Mouse (Mus musculus) left cerebral cortex, postnatal 4 days (tissue): ENCODE results near the gene Serpinb1c. TPM values are rescaled to one million over a fixed set of nuclear protein-coding genes. Genes with fewer than 3 reads are reported as not detected.
"Not testable (repeated sequence)": the region's sequence is repeated elsewhere in the genome, so short reads cannot be mapped to it uniquely, and the experiment has no call there.

Experiments used
- DNase-seq: peaks from one replicate; pipeline ENCODE4 v3.0.0-alpha.2; 2022
- intact Hi-C: fragments of 180-260 bp; cut with DNase I; formaldehyde crosslinking; loops from one replicate; pipeline ENCODE4 v1.15.1; 2025
- total RNA-seq, 2 experiments: library from RNA; stranded (reverse); gene quantifications; 2 replicates each; pipeline ENCODE4 v1.2.3; 2021

Gene Serpinb1c
- total RNA-seq, result not detected

- intact Hi-C loops, result no loop called here
- no peak for DNase-seq
These were observed at the start of gene Serpinb1c for GRCm38 (mm10) chr13:32898111-32898510. Gene Serpinb1c (minus strand): TSS chr13:32898211.

GRCm38 (mm10) chr13:32939191-32939590 lies 41.2 kb upstream of the Serpinb1c start:
- DNase-seq, intact Hi-C loops: not testable (repeated sequence)

GRCm38 (mm10) chr13:32938275-32938674 lies 40.3 kb upstream of the Serpinb1c start:
- intact Hi-C loops, DNase-seq: not testable (repeated sequence)

GRCm38 (mm10) chr13:32934706-32935381 lies 36.8 kb upstream of the Serpinb1c start:
- intact Hi-C loops, result no loop called here
- DNase-seq, result no peak

GRCm38 (mm10) chr13:32929107-32929750 lies 31.2 kb upstream of the Serpinb1c start:
- intact Hi-C loops, result no loop called here
- no peak for DNase-seq

- intact Hi-C loops, result no loop called here
- DNase-seq, result no peak
These were observed 29.2 kb upstream of the Serpinb1c start for GRCm38 (mm10) chr13:32927241-32927640.

GRCm38 (mm10) chr13:32926661-32927060 lies 28.6 kb upstream of the Serpinb1c start:
- DNase-seq, result no peak
- intact Hi-C loops, result no loop called here

GRCm38 (mm10) chr13:32924578-32925360 lies 26.8 kb upstream of the Serpinb1c start:
- no peak for DNase-seq
- intact Hi-C loops, result no loop called here

- no peak for DNase-seq
- intact Hi-C loops, result no loop called here
These were observed 24.6 kb upstream of the Serpinb1c start for GRCm38 (mm10) chr13:32922622-32923021.

- DNase-seq, result no peak
- intact Hi-C loops, result no loop called here
These were observed 14.9 kb upstream of the Serpinb1c start for GRCm38 (mm10) chr13:32912770-32913380.

- no peak for DNase-seq
- intact Hi-C loops, result loop anchor here (5.0 kb wide), 1 partner anchor 914 kb away; no protein-coding TSS in a partner anchor
These were observed 10.2 kb upstream of the Serpinb1c start for GRCm38 (mm10) chr13:32908182-32908581.

- intact Hi-C loops, result loop anchor here (5.0 kb wide), 3 partner anchors 179 to 1099 kb away; partner anchors contain the start of genes Ripk1 and Serpinb6a
- peak; percentile 94 for DNase-seq
These were observed 5.3 kb upstream of the Serpinb1c start for GRCm38 (mm10) chr13:32903211-32903873.

- DNase-seq, result peak; percentile 75
- intact Hi-C loops, result loop anchor here (5.0 kb wide), 3 partner anchors 180 to 1100 kb away; partner anchors contain the start of genes Ripk1 and Serpinb6a
These were observed 4.5 kb upstream of the Serpinb1c start for GRCm38 (mm10) chr13:32902481-32903015.

GRCm38 (mm10) chr13:32900639-32901038 lies 2.6 kb upstream of the Serpinb1c start:
- DNase-seq, result peak; percentile 52
- intact Hi-C loops, result loop anchor here (5.0 kb wide), 3 partner anchors 182 to 1102 kb away; partner anchors contain the start of genes Ripk1 and Serpinb6a

GRCm38 (mm10) chr13:32899114-32899513 lies 1.1 kb upstream of the Serpinb1c start:
- intact Hi-C loops, DNase-seq: not testable (repeated sequence)

GRCm38 (mm10) chr13:32896931-32897330 lies 1.1 kb downstream of the Serpinb1c start:
- intact Hi-C loops, result no loop called here
- no peak for DNase-seq

- intact Hi-C loops, result no loop called here
- DNase-seq, result no peak
These were observed 13.3 kb downstream of the Serpinb1c start for GRCm38 (mm10) chr13:32884755-32885154.

- intact Hi-C loops, result no loop called here
These were observed 24.1 kb downstream of the Serpinb1c start for GRCm38 (mm10) chr13:32873862-32874261.

GRCm38 (mm10) chr13:32868843-32869242 lies 29.2 kb downstream of the Serpinb1c start:
- intact Hi-C loops, result no loop called here
- no peak for DNase-seq

More at GRCm38 (mm10) chr13:32873862-32874261, 24.1 kb downstream of the Serpinb1c start:
- no peak for DNase-seq

GRCm38 (mm10) chr13:32868233-32868632 lies 29.8 kb downstream of the Serpinb1c start:
- DNase-seq, intact Hi-C loops: not testable (repeated sequence)
